Mouse (Mus musculus) heart, postnatal 0 days (tissue): ENCODE measurements at regions not wholly inside any gene's neighbourhood (a gene's known extent, or its start where the extent isn't known, plus 50 kb on each side); places are given as distances from the start of the nearest gene placed in this dataset.

Experiments used
- CTCF ChIP-seq: IDR thresholded peaks from 2 replicates; pipeline ENCODE4 v1.5.1; 2016; ENCODE audit warnings: antibody characterized with exemption, control low read depth, low read depth
- EP300 ChIP-seq: IDR thresholded peaks from 2 replicates; pipeline ENCODE4 v1.6.1; 2016; ENCODE audit warnings: antibody characterized with exemption, low read depth

GRCm38 (mm10) chr1:137588304-137589300 lies 586.9 kb downstream of the Ptprc start:
- TF ChIP-seq CTCF (no peak), EP300 (no peak)
